Mouse (Mus musculus): ENCODE results near the gene Gng12. TPM values are rescaled to one million over a fixed set of nuclear protein-coding genes. Genes with fewer than 3 reads are reported as not detected.
"Not testable (repeated sequence)": the region's sequence is repeated elsewhere in the genome, so short reads cannot be mapped to it uniquely, and the experiment has no call there.

Gene Gng12
- total and polyA plus RNA-seq, 2 experiments from 2014 or later: 20.1 to 41.0 TPM

- DNase-seq (ENCODE audit: low spot score): no peak
- H3K27ac ChIP-seq (ENCODE audit: low read depth): no peak overlapping the region
- no peak for TF ChIP-seq CTCF (IDR thresholded peaks at IDR 0.05; ENCODE audit: low read depth)
- no peak for TF ChIP-seq EP300 (IDR thresholded peaks at IDR 0.05; ENCODE audit: low read depth)
- no peak overlapping the region for H3K4me2 ChIP-seq (ENCODE audit: low read depth, low read length)
- H3K4me1 ChIP-seq (ENCODE audit: control insufficient read depth, insufficient read depth): no peaks in the 10 kb centered on the region
- no peak for ATAC-seq (ENCODE audit: insufficient read depth, low read depth)
- no peaks in the 10 kb centered on the region for H3K36me3 ChIP-seq (replicated peaks; ENCODE audit: control insufficient read depth, insufficient read depth, low read length)
- WGBS: 98% methylated on average over 1 of the region's 1 CpGs
- no peak overlapping the region for H3K9ac ChIP-seq (replicated peaks; ENCODE audit: low read depth, low read length)
- H3K27me3 ChIP-seq (ENCODE audit: control insufficient read depth, insufficient read depth, low read length): no peaks in the 10 kb centered on the region
- no peaks in the 10 kb centered on the region for H3K9me3 ChIP-seq (replicated peaks; ENCODE audit: control insufficient read depth, low read length)
- no peak overlapping the region for H3K4me3 ChIP-seq (ENCODE audit: low read depth, low read length)
Measured at GRCm38 (mm10) chr6:66866295-66866694, 29.9 kb upstream of the Gng12 start.

- not testable (repeated sequence) for ATAC-seq (ENCODE audit: insufficient read depth, low read depth); H3K9me3 ChIP-seq (replicated peaks; ENCODE audit: control insufficient read depth, low read length); H3K4me2 ChIP-seq (ENCODE audit: low read depth, low read length); H3K36me3 ChIP-seq (replicated peaks; ENCODE audit: control insufficient read depth, insufficient read depth, low read length); H3K4me3 ChIP-seq (ENCODE audit: low read depth, low read length); H3K4me1 ChIP-seq (ENCODE audit: control insufficient read depth, insufficient read depth); H3K27ac ChIP-seq (ENCODE audit: low read depth); H3K9ac ChIP-seq (replicated peaks; ENCODE audit: low read depth, low read length); DNase-seq (ENCODE audit: low spot score); H3K27me3 ChIP-seq (ENCODE audit: control insufficient read depth, insufficient read depth, low read length)
- 89% methylated on average over 10 of the region's 13 CpGs for WGBS
Measured at GRCm38 (mm10) chr6:66877048-66877447, 19.1 kb upstream of the Gng12 start.

GRCm38 (mm10) chr6:66890349-66891158 lies 5.6 kb upstream of the Gng12 start:
- no peaks in the 10 kb centered on the region for H3K27me3 ChIP-seq (ENCODE audit: control insufficient read depth, insufficient read depth, low read length)
- TF ChIP-seq CTCF (IDR thresholded peaks at IDR 0.05; ENCODE audit: low read depth) (no peak), EP300 (IDR thresholded peaks at IDR 0.05; ENCODE audit: low read depth) (no peak)
- H3K4me3 ChIP-seq (ENCODE audit: low read depth, low read length): no peak overlapping the region
- no peaks in the 10 kb centered on the region for H3K9me3 ChIP-seq (replicated peaks; ENCODE audit: control insufficient read depth, low read length)
- no peak for DNase-seq (ENCODE audit: low spot score)
- no peak overlapping the region for H3K9ac ChIP-seq (replicated peaks; ENCODE audit: low read depth, low read length)
- H3K27ac ChIP-seq (ENCODE audit: low read depth): no peak overlapping the region
- H3K36me3 ChIP-seq (replicated peaks; ENCODE audit: control insufficient read depth, insufficient read depth, low read length): no peaks in the 10 kb centered on the region
- no peaks in the 10 kb centered on the region for H3K4me1 ChIP-seq (ENCODE audit: control insufficient read depth, insufficient read depth)
- no peak overlapping the region for H3K4me2 ChIP-seq (ENCODE audit: low read depth, low read length)
- ATAC-seq (ENCODE audit: insufficient read depth, low read depth): no peak
- WGBS: 76% methylated on average over 3 of the region's 3 CpGs

GRCm38 (mm10) chr6:66893950-66894349 lies 2.2 kb upstream of the Gng12 start:
- Histone ChIP-seq H3K9ac (replicated peaks; ENCODE audit: low read depth, low read length) (no peak overlapping the region), H3K9me3 (replicated peaks; ENCODE audit: control insufficient read depth, low read length) (no peaks in the 10 kb centered on the region), H3K36me3 (replicated peaks; ENCODE audit: control insufficient read depth, insufficient read depth, low read length) (no peaks in the 10 kb centered on the region), H3K27me3 (ENCODE audit: control insufficient read depth, insufficient read depth, low read length) (no peaks in the 10 kb centered on the region), H3K27ac (ENCODE audit: low read depth) (no peak overlapping the region), H3K4me1 (ENCODE audit: control insufficient read depth, insufficient read depth) (peaks cover 9% of the 10 kb centered on the region), H3K4me2 (ENCODE audit: low read depth, low read length) (no peak overlapping the region), H3K4me3 (ENCODE audit: low read depth, low read length) (no peak overlapping the region)
- ATAC-seq (ENCODE audit: insufficient read depth, low read depth) (no peak), DNase-seq (ENCODE audit: low spot score) (no peak)
- no peak for TF ChIP-seq CTCF (IDR thresholded peaks at IDR 0.05; ENCODE audit: low read depth)
- no peak for TF ChIP-seq EP300 (IDR thresholded peaks at IDR 0.05; ENCODE audit: low read depth)
- WGBS: 76% methylated on average over 5 of the region's 5 CpGs

- Histone ChIP-seq H3K9me3 (replicated peaks; ENCODE audit: control insufficient read depth, low read length) (no peaks in the 10 kb centered on the region), H3K4me1 (ENCODE audit: control insufficient read depth, insufficient read depth) (peaks cover 9% of the 10 kb centered on the region), H3K4me2 (ENCODE audit: low read depth, low read length) (no peak overlapping the region), H3K36me3 (replicated peaks; ENCODE audit: control insufficient read depth, insufficient read depth, low read length) (no peaks in the 10 kb centered on the region), H3K27ac (ENCODE audit: low read depth) (no peak overlapping the region), H3K9ac (replicated peaks; ENCODE audit: low read depth, low read length) (no peak overlapping the region), H3K27me3 (ENCODE audit: control insufficient read depth, insufficient read depth, low read length) (no peaks in the 10 kb centered on the region), H3K4me3 (ENCODE audit: low read depth, low read length) (no peak overlapping the region)
- WGBS: 43% methylated on average over 1 of the region's 1 CpGs
- ATAC-seq (ENCODE audit: insufficient read depth, low read depth) (no peak), DNase-seq (ENCODE audit: low spot score) (no peak)
- TF ChIP-seq CTCF (IDR thresholded peaks at IDR 0.05; ENCODE audit: low read depth): no peak
- no peak for TF ChIP-seq EP300 (IDR thresholded peaks at IDR 0.05; ENCODE audit: low read depth)
Measured at GRCm38 (mm10) chr6:66894999-66895398, 1.2 kb upstream of the Gng12 start.

Data from heart, postnatal 0 days (tissue).